Mouse (Mus musculus): ENCODE data around the gene Stat2.

DNA sequence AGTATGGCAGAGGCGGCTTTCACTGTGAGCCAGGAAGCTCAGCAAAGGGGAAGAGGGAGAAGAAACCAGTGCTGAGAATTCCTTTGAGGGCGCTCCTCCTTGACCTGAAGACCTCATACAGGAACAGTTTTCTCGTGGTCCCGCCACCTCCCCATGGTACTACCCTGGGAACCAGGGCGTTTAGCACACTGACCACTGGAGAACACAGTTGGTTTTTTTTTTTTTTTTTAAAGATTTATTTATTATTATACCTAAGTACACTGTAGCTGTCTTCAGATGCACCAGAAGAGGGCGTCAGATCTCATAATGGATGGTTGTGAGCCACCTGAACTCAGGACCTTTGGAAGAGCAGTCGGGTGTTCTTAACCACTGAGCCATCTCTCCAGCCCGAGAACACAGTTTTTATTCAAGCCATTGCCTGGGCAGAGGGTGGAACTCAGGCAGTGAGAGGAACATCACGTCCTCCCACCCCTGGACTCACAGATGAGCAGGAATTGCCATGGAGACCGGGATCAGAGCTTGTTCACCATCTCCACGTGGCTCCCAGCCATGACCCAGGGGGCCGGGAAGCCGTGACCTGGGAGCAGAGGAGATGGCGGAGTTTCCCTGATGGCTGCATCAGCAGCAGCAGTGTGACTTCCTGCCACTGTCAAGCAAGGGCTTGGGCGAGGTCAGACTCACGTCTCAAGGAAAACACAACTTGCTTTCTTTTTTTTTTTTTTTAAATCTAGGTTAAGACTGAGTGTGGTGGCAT, 48.6 kb upstream of the Stat2 start:
- TF ChIP-seq EP300 (IDR thresholded peaks at IDR 0.05; ENCODE audit: low read depth) (no peak), CTCF (IDR thresholded peaks at IDR 0.05; ENCODE audit: low read depth) (no peak)

Data from liver, postnatal 0 days (tissue).